Mouse (Mus musculus) embryo, embryonic 11.5 days (tissue): Measurements from ENCODE around the gene Nfkbil1.
"Not testable (repeated sequence)": the region's sequence is repeated elsewhere in the genome, so short reads cannot be mapped to it uniquely, and the experiment has no call there.

ENCODE experiments used
- DNase-seq: peaks from one replicate; pipeline ENCODE4 v3.0.0-alpha.2; 2012; ENCODE audit warnings: low read depth, low spot score

Nfkbil1 gene

DNA sequence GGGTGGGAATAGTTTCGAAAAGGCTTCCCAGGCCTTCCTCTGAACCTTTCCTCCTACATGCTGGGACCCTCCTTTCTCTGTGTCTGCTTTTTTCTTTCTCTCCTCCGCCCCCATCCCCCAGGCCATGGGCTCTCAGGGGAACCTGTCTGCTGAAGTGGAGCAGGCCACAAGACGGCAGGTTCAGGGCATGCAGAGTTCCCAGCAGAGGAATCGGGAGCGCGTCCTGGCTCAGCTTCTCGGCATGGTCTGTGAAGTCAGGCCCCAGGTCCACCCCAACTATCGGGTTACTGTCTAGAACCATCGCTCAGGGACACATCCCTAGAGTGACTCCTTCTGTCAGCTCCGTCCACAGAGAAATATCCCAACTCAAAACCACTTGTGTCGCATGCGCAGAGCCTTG, 1.9 kb upstream of the Nfkbil1 start:
- no peak for DNase-seq

DNA sequence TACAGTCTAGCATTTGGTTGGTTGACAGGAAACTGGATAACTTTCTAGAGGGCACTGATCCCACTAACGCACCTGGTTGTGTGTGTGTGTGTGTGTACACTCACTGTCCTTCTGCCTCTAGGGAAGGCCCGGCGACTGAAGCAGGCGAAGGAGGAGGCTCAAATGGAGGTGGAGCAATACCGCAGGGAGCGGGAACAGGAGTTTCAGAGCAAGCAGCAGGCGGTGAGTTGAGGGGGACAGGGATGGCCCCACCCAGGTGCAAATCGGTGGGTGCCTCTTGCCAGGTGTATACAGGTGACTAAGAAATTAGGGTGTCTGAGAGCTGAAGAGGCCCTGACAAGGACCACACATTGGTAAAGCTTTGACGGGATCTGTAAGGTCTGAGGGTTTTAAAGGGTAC, 1.4 kb upstream of the Nfkbil1 start:
- DNase-seq: no peak

DNA sequence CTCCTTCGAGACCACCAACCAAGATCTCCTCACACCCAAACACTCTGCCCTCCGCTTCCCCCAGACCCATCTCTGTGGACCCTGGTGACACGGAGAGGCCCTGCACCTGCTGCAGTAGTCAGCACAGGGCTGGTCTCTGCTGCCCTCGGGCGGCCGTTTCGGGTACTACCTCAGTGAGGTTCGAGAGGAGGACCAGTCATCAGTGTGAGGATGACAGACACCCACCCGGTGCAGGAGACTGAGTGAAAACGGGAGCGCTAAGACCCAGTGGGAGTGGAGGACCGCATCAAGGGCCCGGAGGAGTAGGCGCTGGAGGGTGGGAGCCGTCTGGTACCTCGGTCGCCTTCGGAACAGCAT, 776 bp upstream of the Nfkbil1 start:
- DNase-seq: peak; percentile 88

DNA sequence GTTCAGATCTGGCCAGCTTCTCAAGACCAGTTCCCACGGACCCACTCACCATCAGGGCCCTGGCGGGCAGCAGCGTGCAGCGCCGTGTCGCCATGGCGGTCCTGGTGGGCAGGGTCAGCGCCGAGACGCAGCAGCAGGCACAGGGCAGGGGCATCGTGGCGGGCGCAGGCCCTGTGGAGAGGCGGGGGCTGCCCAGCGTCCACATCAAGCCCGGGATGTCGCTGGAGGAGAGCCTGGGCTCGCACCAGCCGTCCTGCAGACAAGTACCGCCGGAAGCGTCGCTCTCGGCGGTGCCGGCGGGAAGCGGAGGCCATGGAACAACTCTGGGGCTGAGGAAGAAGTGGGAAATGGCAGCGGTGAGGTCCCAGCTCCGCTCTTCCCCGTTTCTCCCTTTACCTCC, 689 bp downstream of the Nfkbil1 start:
- DNase-seq: no peak

DNA sequence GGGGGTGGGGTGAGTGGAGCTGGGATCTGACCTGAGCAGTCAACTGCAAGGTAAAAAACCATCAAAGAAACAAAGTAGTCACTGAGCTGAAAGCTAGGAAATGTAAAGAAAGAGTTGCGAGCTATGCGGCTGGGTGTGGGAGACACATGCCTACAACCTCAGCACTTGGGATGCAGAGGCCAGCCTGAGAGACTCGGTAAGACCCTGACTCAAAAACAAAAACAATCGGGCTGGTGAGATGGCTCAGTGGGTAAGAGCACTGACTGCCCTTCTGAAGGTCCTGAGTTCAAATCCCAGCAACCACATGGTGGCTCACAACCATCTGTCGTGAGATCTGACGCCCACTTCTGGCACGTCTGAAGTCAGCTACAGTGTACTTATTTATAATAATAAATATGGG, 1.5 kb downstream of the Nfkbil1 start:
- not testable (repeated sequence) for DNase-seq

DNA sequence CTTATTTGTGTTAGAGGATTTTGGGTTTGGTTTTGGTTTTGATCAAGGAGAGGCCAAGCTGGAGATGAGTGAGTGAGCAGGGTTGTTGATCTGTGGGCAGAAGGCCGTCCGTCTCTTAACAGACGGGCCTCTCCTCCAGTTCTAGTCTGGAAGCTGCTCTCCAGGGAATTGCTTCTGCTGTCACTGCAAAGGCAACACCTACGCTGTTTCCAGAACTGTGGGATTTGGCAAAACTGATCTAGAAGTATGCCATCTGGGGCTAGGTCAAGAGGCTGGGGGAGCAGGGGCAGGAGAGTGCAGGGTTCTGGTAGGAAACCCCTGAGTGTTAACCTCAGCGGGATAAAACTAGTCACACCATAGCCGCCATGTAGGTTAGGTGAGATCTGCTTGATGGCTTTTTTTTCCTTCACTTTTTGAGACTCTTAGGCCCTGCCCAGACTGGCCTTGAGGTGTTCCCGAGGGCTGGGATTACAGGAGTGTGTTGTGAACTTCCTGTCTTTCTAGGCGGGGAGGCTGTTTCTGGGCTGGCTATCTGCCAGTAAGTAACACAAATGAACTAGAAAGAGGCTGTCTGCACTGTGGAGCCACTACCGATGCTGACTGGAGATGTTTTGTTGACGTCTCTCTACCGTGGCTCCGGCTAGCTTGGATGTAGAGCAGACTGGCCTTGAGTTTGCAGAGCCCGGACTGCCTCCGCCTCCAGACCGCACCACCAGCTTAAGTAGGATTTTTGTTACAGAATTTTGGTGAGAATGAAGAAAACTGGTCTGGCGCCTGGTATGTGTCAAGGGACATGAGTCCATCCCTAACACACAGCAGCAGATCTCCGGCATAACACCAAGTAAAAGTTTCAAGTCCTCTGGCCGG, 2.2 kb downstream of the Nfkbil1 start, which contains the start of gene Atp6v1g2:
Gene Atp6v1g2, plus strand, starts transcription at position 547 of the 867 bp plus-strand sequence.
- no peak for DNase-seq

DNA sequence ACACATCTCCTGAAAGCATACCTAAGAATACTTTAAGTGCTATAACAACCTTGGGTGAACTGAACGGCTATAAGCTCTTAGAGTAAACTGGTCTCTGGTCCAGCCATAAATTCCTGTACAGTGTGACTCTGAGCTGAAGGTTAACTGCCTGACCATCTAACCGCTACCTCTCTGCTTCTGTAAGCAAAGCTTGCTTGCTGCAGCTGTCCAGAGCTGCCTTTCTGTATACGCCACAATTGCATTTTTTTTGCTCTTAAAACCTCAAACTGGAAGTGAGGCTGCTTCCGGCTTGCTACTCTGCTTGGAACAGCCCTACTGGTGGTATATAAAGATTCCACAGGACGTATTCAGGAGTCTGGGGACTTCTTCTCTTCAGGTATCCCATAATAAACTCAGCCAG, 2.9 kb downstream of the Nfkbil1 start:
- no peak for DNase-seq

DNA sequence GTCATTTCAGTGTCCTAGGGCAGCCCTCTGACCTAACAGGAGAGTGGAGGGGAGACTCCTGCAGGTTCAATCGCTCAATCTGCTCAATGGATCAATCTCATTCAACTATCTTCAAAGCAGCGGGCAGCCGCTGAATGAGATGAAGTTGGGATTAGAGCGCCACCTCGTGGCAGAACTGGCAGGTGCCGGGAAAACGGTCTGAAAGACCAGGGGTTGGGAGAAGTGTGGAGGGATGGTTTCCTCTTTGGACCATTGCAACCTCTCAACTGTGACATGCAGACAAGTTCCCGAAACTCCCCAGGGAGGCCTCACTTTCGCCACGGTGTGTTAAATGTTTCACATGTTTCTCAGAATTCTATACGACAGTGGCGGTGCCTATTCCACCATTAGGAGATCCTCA, 3.5 kb downstream of the Nfkbil1 start:
- DNase-seq: peak; percentile 69

DNA sequence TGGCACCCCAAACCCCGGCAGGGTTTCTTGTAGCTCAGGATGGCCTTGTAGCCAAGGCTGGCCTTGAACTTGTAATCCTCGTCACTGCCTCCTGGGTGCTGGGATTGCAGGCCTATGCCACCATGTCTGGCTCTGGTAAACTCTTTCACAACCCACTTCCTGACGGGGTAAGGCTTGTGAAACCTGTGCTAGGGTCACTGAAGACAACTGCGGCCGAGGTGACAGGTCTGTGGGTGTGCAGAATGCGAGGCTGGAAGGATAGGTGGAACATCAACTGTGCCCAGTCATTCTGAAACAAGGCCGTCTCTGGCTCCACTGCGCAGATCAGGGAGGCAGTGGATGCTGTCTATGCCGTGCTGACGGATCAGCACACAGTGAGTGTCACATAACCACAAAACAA, 4.6 kb downstream of the Nfkbil1 start:
- no peak for DNase-seq

DNA sequence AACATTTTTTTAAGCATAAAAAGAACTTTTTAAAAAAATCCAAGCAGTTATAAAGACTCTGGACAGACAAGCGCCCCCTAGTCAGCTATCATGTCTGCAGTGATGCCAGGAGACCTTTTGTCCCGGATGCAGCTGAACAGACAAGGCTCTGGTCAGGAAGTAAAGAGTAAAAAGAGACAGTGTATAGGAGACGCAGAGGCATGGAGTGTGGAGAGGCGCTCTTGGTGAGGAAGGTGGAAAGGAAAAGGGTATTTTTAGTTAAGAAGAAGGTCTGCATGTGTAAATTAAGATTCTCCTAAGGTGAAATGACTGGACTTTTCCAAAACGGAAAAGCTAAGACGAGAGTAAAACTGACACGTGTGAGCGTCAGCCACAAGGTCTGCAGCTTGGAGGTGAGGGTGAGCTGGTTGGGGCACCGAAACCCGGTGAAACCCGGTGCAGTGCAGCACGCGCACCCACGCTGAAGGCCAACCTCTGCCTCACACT, 9.0 kb downstream of the Nfkbil1 start:
- no peak for DNase-seq

DNA sequence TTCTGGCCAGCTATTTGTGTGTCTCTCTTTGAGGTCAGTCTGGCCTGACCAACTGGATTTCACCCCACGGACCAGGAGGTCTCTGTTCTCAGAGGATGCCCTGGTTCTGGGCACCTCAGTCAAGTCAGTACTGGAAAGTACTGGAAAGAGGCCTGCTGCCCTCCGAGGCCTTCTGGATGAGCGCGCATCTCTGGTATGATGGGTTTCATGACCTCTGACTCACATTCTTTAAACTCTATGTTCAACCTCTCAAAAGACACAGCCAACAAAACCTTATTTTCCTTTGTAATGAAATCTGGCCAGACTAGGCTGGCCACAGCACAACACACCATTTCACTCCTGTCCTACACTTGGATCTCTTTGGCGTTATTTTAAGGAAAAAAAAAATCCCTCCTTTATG, 10.1 kb downstream of the Nfkbil1 start:
- no peak for DNase-seq

DNA sequence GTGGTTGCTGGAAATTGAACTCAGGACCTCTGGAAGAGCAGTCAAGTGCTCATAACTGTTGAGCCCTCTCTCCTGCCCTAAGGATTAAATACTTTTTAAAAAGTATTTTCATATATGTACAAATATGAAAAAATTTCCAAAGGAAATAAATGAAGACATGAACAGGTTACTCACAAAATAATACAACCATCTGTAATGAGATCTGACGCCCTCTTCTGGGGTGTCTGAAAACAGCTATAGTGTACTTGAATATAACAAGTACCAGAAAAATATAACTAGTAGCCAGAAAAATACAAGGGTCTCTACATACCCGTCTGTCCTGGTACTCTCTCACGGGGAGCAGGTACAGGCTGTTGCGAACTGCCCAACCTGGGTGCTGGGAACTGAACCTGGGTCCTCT, 11.0 kb downstream of the Nfkbil1 start:
- no peak for DNase-seq

DNA sequence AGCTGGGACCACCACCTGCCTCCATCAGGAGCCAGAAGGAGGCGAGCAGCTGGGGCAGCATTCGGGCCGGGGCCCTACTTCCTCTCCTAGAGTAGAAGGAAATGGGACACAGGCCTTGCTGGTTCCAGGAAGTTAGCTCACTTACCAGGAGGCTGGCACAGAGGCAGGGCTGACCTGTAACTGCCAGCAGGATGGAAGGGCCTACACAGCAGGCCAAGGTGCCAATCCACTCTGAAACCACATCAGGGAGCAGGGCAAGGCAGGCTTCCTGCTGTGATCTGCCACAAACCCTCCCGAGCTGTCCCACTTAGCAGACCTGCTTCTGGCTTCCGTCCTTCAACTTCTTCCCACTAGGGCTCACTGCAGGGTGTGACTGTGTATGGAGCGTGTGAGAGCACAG, 13.3 kb downstream of the Nfkbil1 start:
- no peak for DNase-seq

DNA sequence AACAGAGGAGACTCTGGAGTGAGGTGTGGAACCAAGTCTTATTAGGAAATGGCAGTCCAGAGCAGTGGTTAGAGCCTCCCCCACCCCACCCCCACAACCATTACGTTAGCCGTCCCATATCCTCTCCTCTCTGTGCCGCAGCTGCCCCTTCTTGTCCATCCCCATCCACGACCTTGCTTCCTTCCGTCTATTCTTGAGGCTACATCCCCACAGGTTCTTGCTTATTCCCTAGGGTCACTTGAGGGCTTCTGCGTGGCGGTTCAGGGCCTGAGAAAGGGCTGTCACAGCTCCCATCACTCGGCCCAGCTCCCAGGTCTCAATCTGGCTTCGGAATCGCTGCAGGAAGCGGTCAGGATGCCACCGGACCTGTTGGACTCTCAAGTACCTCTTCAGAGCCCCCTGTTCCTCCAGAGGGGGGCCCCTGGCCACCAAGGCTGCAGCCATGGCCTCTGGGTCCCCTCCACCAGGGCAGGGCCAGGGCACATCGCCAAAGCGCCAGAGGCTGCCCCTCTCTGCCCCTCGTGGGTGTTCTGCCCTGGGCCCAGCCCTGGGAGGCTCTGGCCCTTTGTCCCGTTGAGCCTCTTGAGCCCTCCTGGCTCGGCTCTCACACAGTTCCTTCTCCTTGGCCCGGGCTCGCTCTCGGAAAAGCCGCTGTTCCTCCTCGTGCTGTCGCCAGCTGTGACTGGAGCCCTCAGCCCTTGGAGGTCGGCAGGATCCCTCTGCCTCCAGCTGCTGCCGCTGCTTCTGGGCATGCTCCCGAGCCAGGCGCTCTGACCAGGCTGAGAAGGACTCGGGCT, 15.2 kb downstream of the Nfkbil1 start, which contains the start of gene Gm16181:
Gene Gm16181, plus strand, starts transcription at position 679 of the 797 bp plus-strand sequence.
- no peak for DNase-seq

DNA sequence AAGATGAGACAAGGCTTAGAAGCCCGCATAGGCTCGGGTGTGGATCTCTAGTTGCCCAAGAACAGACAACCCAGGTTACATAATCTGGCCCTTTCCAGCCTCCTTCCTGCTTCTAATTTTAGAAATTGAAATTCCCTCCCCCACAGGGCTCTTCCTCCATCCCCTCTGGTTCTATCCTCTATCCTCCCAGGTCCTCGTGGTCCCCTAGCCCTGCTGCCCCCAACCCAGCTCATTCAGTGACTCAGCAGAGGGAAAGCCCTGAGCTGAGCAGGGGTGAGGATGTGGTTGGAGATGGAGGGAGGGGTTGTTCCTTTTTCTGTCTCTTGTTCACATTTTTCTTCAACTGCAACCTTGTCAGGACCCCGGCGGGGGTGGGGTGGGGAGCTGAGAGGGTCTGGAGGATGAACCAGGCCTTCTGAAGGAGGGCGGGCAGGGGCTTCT, 16.0 kb downstream of the Nfkbil1 start:
- DNase-seq: no peak

DNA sequence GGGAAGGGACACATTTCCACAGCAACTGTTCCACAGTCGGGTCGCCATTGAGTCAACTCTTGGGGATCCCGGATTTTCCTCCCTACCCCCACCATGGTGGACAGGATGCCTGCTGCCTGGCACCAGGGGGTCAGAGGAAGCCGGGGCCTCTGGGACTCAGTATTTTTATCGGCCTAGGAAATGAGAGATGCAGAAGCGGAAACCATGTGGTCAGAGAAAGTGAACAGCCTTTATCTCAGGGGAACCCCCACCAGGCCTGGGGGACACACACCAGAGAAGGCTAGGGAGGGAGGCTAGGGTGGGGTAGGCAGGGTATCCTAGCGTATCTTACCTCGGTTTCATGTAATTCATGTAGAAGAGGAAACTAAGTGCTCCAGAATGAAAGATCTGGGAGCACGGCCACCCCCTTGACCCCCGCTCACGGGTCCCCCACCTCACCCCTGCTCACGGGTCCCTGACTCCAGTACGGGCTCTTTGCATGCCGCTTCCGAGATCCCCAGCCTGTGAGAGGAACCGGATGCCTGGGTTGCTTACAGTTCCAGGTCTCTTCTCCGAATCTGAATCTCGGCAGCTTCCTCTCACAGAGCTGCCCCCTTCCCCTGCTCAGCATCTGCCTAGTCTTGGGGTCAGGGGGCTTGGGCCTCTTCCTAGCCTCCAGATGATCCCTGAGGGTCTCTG, 16.9 kb downstream of the Nfkbil1 start:
- DNase-seq: no peak

DNA sequence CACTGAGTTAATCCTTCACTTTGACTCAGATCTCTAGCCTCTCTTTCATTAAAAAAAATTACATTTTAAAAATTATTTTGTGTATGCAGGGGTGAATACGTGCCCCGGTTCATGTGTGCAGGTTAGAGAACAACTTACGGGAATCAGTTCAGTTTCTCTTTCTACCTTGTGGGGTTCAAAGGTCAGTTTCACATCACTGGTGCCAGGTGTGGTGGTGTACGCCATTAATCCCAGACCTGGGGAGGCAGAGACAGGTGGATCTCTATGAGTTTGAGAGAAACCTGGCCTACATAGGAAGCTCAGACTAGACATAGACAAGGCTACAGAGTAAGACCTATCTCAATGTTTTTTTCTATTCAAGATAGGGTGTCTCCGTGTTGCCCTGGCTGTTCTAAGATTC, 22.5 kb downstream of the Nfkbil1 start:
- no peak for DNase-seq

DNA sequence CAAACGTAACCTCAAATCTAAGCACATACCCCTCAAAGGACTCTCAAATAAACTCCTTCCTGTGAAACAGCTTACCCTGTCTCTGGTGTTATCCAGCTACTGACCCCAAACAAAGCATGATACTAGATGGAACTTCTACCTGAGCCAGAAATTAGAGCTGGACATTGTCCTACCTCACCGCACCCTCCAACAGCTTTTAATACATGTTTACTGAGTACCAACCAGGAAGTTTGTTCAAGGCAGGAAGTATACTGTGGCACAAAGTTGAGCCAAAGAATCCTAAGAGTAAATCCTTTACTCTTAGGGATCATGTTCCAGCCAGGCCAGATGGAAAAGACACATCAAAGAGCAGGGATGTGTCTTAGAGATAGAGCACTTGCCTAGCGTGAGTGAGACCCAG, 25.0 kb downstream of the Nfkbil1 start:
- no peak for DNase-seq

DNA sequence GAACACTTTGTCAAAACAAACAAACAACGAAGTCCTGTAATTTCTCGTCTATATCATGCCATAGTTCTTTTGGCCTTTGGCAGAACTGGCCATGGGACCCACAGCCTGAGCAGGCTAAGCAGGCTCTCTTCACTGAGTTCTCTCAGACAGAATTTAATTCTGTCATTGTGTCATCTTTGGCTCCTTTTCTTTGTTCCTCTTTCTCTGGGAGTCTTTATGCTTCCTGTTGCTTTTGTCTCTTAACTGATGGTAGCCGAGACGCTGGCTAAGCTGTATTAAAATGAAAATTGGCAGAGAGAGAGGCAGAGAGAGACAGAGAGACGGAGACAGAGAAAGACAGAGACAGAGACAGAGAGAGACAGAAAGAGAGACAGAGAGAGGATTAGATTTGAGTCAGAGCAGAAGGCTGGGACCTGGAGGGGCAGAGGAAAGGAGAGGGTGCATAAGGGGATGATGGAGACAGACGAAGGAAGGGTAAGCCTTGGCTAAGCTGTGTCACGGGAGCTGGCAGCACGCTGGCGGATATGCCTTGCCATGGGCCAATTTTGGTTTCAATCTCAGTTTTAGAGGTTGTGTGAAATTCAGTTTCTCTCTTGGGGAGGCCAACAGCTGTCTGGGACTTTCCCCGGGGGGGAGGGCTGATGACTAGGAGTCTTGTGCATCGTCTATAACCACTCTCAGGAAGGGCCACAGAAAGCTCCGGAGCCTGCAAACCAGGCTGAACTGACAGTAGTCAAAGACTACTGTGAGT, 25.6 kb downstream of the Nfkbil1 start:
- no peak for DNase-seq

DNA sequence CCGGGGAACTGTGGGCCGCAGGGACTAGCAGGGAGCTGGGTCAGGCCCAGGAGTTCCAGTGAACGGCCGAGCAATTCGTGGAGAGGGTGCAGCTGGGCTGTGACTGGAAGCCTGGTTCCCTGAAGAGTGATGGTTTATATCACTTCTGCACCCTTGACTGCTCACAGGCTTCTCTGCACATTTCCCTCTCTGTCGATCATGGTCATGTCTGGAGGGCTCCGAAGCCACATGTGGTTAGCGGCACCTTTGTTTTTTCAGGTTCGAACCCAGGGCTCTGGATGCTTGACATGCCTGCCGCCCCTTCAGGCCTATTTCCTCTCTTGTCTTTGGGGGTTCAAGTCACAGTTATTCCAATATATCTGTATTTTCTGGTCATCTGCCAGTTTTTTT, 30.2 kb downstream of the Nfkbil1 start:
- no peak for DNase-seq
